Mouse (Mus musculus) bone marrow, adult 2 months (tissue): ENCODE measurements around the gene Maged1.

Source experiments
- CTCF ChIP-seq: fragments of 200-500 bp; IDR thresholded peaks from 2 replicates; pipeline ENCODE4 v1.5.1; 2011; ENCODE audit warnings: low read length, control low read depth; ENCODE audit not compliant: control insufficient read depth, insufficient read depth
- POLR2A ChIP-seq: fragments of 200-500 bp; IDR thresholded peaks from 2 replicates; pipeline ENCODE4 v1.6.1; 2011; ENCODE audit warnings: low read depth, mild to moderate bottlenecking, control low read depth, low read length, borderline replicate concordance; ENCODE audit not compliant: control insufficient read depth

- TF ChIP-seq CTCF: no peak
- no peak for TF ChIP-seq POLR2A
Measured at GRCm38 (mm10) chrX:94534346-94534745, 7.6 kb downstream of the Maged1 start.
